Mouse (Mus musculus) ES-Bruce4 (cell line): ENCODE results near the gene Ralb. TPM values are rescaled to one million over a fixed set of nuclear protein-coding genes. Genes with fewer than 3 reads are reported as not detected.

Experiments
- H3K27ac ChIP-seq: 2 replicates; pipeline ENCODE4 v1.5.1; 2012; ENCODE audit warnings: low read length, inconsistent platforms; ENCODE audit not compliant: insufficient read depth
- H3K27me3 ChIP-seq: 2 replicates; pipeline ENCODE4 v1.6.1; 2012; ENCODE audit warnings: mild to moderate bottlenecking, low read length, inconsistent platforms; ENCODE audit not compliant: control insufficient read depth, poor library complexity, insufficient read depth, severe bottlenecking
- H3K36me3 ChIP-seq: 2 replicates; pipeline ENCODE4 v1.6.1; 2012; ENCODE audit warnings: inconsistent platforms, mild to moderate bottlenecking, low read length, moderate library complexity; ENCODE audit not compliant: control insufficient read depth, poor library complexity, insufficient read depth, severe bottlenecking
- H3K4me1 ChIP-seq: one replicate; pipeline ENCODE4 v1.8.1; 2011; ENCODE audit warnings: low read length; ENCODE audit not compliant: control insufficient read depth, insufficient read depth
- H3K4me3 ChIP-seq: 2 replicates; pipeline ENCODE4 v1.5.1; 2011; ENCODE audit warnings: low read depth, mild to moderate bottlenecking, low read length
- H3K9ac ChIP-seq: 2 replicates; pipeline ENCODE4 v1.6.1; 2012; ENCODE audit warnings: low read depth, mild to moderate bottlenecking, inconsistent platforms; ENCODE audit not compliant: poor library complexity, severe bottlenecking
- H3K9me3 ChIP-seq: replicated peaks from 2 replicates; pipeline ENCODE4 v1.6.1; 2012; ENCODE audit warnings: mild to moderate bottlenecking, low read length, inconsistent platforms; ENCODE audit not compliant: control insufficient read depth, poor library complexity, insufficient read depth, severe bottlenecking
- CTCF ChIP-seq: IDR thresholded peaks from one replicate; pipeline ENCODE4 v1.8.1; 2011; ENCODE audit warnings: low read depth, low read length
- EP300 ChIP-seq: IDR thresholded peaks from 2 replicates; pipeline ENCODE4 v1.6.1; 2011; ENCODE audit warnings: low read depth, low read length; ENCODE audit not compliant: insufficient read depth
- POLR2A ChIP-seq: IDR thresholded peaks from one replicate; pipeline ENCODE4 v1.8.1; 2011; ENCODE audit warnings: low read length; ENCODE audit not compliant: insufficient read depth
- polyA plus RNA-seq: library from polyadenylated mRNA; stranded (reverse); fragments of >200 nt; gene quantifications from 2 replicates; pipeline ENCODE4 v1.2.4, GENCODE M21; 2011; ENCODE audit warnings: low read depth; ENCODE audit not compliant: missing spikeins, insufficient read depth, insufficient read length

Gene Ralb
- polyA plus RNA-seq, 1 experiment = 54.8 TPM

GRCm38 (mm10) chr1:119521681-119522080 lies 17.1 kb upstream of the Ralb start:
- no peak overlapping the region for H3K27ac ChIP-seq
- no peak overlapping the region for H3K9ac ChIP-seq
- peaks cover 1% of the 10 kb centered on the region for H3K4me1 ChIP-seq
- TF ChIP-seq EP300 = no peak
- no peak for TF ChIP-seq CTCF
- no peak for TF ChIP-seq POLR2A
- no peaks in the 10 kb centered on the region for H3K9me3 ChIP-seq
- no peak overlapping the region for H3K4me3 ChIP-seq
- no peaks in the 10 kb centered on the region for H3K36me3 ChIP-seq
- no peaks in the 10 kb centered on the region for H3K27me3 ChIP-seq

- Histone ChIP-seq H3K27me3 (no peaks in the 10 kb centered on the region), H3K9me3 (no peaks in the 10 kb centered on the region), H3K4me3 (no peak overlapping the region), H3K36me3 (no peaks in the 10 kb centered on the region), H3K9ac (no peak overlapping the region), H3K27ac (no peak overlapping the region), H3K4me1 (no peaks in the 10 kb centered on the region)
- TF ChIP-seq CTCF = no peak
- no peak for TF ChIP-seq POLR2A
- no peak for TF ChIP-seq EP300
These were observed 16.4 kb upstream of the Ralb start for GRCm38 (mm10) chr1:119521029-119521428.

- Histone ChIP-seq H3K27me3 (no peaks in the 10 kb centered on the region), H3K4me1 (no peaks in the 10 kb centered on the region), H3K9ac (no peak overlapping the region), H3K4me3 (no peak overlapping the region), H3K27ac (no peak overlapping the region), H3K36me3 (no peaks in the 10 kb centered on the region), H3K9me3 (no peaks in the 10 kb centered on the region)
- TF ChIP-seq CTCF = no peak
- TF ChIP-seq POLR2A = no peak
- no peak for TF ChIP-seq EP300
These were observed 14.7 kb upstream of the Ralb start for GRCm38 (mm10) chr1:119519286-119519685.

- TF ChIP-seq POLR2A = no peak
- no peak for TF ChIP-seq EP300
- no peak for TF ChIP-seq CTCF
- H3K9ac ChIP-seq = no peak overlapping the region
- H3K4me1 ChIP-seq = no peaks in the 10 kb centered on the region
- no peaks in the 10 kb centered on the region for H3K27me3 ChIP-seq
- H3K36me3 ChIP-seq = no peaks in the 10 kb centered on the region
- H3K4me3 ChIP-seq = no peak overlapping the region
- H3K27ac ChIP-seq = no peak overlapping the region
- no peaks in the 10 kb centered on the region for H3K9me3 ChIP-seq
These were observed 14.2 kb upstream of the Ralb start for GRCm38 (mm10) chr1:119518786-119519185.

GRCm38 (mm10) chr1:119518060-119518459 lies 13.5 kb upstream of the Ralb start:
- Histone ChIP-seq H3K27me3 (no peaks in the 10 kb centered on the region), H3K4me3 (no peak overlapping the region), H3K9ac (no peak overlapping the region), H3K9me3 (no peaks in the 10 kb centered on the region), H3K27ac (no peak overlapping the region), H3K36me3 (no peaks in the 10 kb centered on the region), H3K4me1 (no peaks in the 10 kb centered on the region)
- TF ChIP-seq POLR2A (no peak), EP300 (no peak), CTCF (no peak)

- H3K9me3 ChIP-seq = no peaks in the 10 kb centered on the region
- H3K4me1 ChIP-seq = no peaks in the 10 kb centered on the region
- TF ChIP-seq CTCF (no peak), POLR2A (no peak), EP300 (no peak)
- no peak overlapping the region for H3K4me3 ChIP-seq
- no peaks in the 10 kb centered on the region for H3K27me3 ChIP-seq
- H3K36me3 ChIP-seq = no peaks in the 10 kb centered on the region
- H3K27ac ChIP-seq = no peak overlapping the region
- no peak overlapping the region for H3K9ac ChIP-seq
These were observed 6.3 kb upstream of the Ralb start for GRCm38 (mm10) chr1:119510857-119511256.

GRCm38 (mm10) chr1:119510409-119510808 lies 5.8 kb upstream of the Ralb start:
- Histone ChIP-seq H3K27ac (no peak overlapping the region), H3K36me3 (no peaks in the 10 kb centered on the region)

More at GRCm38 (mm10) chr1:119510409-119510808, 5.8 kb upstream of the Ralb start:
- Histone ChIP-seq H3K9ac (no peak overlapping the region), H3K4me3 (no peak overlapping the region), H3K27me3 (no peaks in the 10 kb centered on the region), H3K9me3 (no peaks in the 10 kb centered on the region), H3K4me1 (no peaks in the 10 kb centered on the region)
- TF ChIP-seq CTCF (no peak), POLR2A (no peak), EP300 (no peak)
